Mouse (Mus musculus) MN1 (cell line): Measurements from ENCODE around the gene Mfsd2a.

Experiments used
- DNase-seq: peaks from one replicate; pipeline ENCODE4 v3.0.0-alpha.2; 2016; ENCODE audit warnings: low spot score

The Mfsd2a gene

DNA sequence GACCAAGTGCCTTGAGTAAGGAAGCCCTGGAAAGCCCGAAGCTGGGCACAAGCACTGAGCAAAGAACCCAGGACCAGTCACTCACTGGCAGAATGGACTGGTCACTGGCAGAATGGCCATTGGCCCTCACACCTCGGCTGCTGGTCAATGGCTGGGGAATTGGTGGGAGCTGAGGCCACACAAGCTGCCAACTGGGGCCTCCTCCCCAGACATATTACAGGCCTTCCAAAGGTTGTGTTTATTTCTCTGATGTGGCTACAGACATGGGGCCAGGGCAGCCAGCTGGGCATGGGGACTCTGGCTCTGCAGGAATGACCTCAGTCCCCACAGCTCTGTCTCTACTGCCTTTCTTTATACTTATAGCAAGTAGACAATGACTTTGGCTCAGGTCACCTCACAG is 17.9 kb upstream of the Mfsd2a start:
- no peak for DNase-seq

DNA sequence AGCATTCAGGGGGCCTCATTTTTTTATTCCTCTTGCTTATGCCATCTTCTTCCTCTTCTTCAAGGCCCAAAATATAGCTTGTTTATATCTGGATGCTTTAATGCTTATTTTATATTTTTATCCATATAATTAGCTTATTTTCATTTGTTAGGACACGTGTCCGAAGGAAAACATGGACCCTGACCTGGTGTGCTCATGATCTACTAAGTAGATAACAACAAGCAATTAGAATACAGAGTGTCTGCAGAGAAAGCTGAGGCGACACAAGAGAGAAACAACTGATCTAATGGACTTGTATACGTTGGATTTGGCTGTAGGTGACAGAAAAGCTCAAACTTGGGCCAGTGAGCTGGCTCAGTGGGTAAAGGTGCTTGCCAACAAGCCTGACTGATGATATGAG is 15.9 kb upstream of the Mfsd2a start:
- no peak for DNase-seq

DNA sequence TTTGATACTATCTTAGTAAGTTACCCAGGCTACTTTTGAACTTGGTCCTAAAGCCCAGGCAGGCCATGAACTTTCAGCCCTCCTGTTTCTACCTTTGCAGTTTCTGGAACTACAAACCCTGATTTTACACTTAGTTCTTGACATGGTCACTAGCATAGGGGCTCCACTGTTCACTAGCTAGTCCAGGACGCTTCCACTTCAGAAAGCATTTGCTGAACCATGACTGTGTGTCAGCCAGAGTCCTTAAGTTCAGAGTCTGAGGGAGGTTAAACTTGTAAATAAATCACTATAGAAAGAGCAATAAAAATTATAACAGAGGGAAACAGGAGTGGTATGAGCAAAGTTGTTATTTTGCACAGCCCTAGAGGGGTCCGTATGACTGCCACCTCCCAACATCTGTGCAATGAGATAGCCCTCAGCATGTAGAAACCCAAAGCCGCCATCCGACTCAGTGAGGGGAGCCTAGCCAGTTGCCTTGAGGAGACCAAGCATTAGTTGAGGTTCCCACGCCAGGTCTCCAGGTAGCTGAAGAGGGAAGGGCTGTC is 14.1 kb upstream of the Mfsd2a start:
- DNase-seq, result no peak

DNA sequence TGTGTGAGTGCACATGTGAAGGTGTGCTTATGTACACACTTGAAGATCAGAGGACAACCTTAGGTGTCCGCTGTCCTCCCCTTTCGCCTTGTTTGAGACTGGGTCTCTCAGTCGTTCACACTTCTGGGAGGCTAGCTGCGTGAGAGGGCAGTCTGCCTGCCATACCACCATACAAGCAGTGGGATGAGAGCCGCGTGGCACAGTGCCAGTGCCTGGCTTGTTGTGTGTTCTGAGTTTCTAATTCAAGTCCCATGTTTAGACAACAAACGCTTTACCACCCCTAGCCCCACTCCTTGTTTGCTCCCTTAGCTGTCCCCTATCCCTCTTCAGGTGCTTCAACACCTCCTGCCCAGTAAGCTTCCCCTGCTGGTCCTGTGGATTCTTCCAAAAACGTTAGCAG is 11.1 kb upstream of the Mfsd2a start:
- no peak for DNase-seq

DNA sequence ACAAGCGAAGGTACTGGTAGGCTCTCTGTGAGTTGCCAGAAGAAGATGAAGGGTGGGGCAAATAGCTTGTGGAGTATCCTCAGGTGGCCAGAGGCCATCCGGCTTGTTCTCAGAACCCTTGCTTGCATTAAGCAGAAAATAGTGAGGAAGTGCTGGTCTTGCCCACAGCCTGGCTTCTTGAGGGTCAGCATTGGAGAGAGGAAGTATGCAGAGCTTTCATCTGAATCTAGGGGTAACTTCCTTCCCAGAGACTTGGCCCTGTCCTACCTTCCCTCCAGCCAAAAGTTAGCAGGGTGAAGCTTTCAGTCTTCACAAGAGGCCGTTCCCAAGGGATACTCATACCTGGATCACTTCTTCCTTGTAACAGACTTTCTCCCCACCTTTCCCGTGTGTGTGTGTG is 10.7 kb upstream of the Mfsd2a start:
- no peak for DNase-seq

DNA sequence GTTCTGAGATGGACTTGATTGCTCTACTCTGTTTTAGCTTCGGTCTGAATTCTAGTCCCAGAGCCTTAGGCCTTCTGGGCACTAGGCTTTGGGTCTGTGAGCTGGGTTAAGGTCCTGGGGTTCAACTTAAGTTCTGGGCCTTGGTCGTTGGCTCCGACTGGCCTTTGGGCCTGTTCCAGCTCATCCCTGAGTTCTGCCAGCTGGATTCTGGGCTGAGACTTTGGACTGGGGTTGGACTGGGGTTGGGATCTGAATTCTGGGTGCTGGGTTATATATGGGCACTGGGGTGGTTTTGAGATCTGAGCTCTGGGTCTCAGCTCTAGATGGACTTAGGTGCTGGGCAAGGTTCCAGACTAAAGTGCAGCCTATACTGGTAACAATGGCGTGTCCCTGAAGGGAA is 10.2 kb upstream of the Mfsd2a start:
- no peak for DNase-seq

DNA sequence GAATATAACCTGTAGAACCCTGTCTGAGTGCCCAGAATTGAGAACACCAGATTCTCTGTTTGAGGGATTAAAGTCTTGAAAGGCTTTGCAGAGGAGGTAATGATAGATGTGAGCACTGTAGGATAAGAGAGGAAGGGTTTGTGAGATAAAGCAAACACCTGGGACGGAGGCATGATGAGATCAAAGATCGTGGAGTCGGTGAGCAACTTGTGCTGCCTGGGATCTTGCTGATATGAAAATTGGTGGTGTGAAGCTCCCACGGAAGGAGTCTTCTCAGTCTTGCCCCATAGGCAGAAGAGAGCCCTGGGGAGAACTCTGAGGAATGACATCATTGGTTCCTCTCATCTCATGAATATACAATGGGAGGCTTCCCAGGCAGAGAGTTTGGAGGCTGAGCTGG is 7.1 kb upstream of the Mfsd2a start:
- no peak for DNase-seq

DNA sequence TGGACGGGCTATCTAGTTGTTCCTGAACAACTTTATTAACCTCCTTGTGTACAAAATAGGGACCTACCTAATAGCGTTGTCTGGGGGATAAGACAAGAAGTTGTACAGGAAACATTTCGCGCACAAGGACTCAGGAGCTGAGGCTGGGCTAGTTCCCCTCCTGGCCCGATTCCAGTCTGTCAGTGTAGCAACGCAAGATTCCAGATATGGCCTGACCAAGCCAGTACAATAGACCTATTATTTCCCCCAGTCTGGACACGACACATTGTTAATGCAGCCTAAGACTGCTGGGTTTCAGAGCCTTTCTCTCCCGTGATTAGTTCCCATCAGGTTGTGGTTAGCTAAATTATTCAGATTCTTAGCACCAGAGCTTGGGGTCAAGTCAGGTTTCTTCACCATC is 1.8 kb upstream of the Mfsd2a start:
- DNase-seq, result peak; percentile 33

DNA sequence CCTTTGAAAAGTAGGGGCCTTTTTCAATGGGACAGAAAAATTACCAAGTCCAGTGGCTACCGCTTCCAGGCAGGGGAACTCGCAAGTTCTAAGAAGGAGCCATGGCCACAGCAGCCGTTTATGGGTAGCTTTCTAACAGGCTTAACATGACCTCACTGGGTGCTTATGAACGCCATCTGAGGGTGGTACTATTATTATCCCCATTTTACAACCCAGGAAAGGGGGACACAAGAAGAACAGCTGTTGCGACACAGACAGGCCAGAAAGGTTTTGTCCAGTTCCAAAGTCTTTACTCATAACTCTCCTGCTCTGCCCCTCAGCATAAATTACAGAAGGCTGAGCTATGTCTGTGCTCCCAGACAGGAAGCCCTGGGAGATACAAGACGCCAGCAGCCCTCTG is 601 bp upstream of the Mfsd2a start:
- DNase-seq, result no peak

DNA sequence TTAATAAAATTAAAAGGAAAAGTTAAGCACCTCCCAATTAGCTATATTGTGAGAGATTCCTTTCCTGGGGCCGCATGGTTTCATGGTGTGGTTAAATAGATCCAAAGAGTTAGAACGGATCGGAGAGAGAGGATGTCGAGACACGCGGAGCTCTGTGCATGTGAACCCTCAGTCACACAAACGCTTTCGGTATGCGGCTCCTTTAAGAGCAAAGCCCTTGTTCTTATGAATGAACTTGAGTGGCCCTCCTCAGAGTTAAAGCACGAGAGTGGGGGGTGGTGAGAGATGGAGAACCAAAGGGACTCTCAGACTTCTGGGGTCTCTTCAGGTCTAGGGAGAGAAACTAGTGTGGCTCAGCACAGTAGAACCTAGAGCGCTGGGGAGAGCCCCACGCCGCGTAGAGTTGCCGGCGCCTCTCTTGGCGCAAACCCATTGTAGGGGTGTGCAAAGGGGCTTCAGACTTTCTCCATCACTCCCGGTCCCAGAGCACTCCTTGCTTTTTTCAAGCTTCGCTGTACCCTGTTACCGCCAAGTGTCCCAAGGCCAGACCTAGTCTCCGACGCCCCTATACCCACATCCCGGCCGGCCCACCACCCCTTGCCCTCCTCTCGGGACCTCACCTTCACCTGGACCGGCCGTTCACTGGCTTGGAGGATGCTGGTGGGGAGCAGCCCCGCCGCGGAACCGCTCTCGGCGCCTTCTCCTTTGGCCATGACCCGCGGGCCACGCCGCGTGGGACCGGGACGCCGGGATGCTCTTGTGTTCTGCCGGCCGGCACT is 478 bp downstream of the Mfsd2a start:
- DNase-seq, result peak; percentile 33

DNA sequence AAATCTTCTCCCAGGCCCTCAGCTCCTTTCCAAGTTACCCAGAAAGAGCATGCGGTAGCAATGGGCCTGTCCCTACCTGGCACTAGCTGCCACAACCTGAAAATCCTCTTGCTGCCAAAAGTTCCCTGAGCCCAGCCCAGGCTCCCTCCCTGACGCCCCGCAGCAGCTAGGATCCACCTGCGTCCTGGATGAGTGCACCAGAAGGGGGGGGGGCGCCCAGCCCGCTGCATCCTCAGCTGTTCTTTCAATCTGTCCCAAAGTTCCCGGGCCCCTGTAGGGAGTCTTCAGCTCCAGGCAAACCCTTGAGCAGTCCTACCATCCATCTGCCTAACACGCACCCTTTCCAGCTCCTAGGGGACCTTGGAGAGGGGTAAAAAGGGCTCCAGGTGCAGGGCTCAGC is 1.2 kb downstream of the Mfsd2a start:
- no peak for DNase-seq

DNA sequence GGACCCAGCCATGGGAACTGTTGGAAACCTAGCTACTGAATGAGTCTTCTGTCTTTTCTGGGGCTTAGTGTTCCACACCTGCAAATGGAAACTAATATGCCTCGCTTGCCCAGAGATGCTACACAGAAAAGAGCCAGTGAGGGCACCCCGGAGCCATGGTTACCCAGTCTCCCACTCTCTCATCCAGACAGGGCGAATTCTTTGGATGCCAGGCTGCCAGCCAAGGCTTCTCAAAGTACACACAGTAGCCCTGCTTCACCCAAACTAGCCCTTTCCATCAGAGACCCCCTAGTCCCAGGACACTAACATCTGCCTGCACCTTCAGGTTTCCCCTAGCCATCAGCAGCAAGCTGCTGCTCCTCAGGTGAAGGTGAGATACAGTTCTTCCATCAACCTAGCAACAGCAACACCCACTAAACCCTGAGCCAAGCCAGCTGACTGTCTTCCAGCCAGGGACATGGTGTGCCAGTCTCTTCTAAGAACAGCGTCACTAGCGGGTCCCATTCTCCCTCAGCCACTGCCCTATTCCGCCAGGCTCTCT is 2.4 kb downstream of the Mfsd2a start:
- DNase-seq, result no peak

DNA sequence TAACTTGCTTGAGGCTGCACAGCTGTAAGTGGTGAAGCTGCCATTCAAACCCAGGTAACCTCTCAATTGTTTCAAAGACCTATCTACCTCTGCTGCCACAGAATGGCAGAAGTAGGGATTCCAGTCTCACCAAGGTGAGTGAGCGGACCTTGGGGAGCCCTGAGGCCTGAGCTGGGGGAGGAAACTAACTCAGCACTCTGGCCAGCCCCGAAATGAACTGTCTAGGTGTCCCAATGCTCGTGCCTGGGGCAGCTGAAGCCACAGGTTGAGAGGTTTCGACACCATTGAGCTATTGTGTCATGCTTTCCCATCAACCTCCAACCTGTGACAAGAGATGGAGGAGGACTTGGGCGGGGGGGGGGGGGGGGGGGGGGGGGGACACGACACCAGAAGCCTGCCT is 4.7 kb downstream of the Mfsd2a start:
- DNase-seq, result no peak

DNA sequence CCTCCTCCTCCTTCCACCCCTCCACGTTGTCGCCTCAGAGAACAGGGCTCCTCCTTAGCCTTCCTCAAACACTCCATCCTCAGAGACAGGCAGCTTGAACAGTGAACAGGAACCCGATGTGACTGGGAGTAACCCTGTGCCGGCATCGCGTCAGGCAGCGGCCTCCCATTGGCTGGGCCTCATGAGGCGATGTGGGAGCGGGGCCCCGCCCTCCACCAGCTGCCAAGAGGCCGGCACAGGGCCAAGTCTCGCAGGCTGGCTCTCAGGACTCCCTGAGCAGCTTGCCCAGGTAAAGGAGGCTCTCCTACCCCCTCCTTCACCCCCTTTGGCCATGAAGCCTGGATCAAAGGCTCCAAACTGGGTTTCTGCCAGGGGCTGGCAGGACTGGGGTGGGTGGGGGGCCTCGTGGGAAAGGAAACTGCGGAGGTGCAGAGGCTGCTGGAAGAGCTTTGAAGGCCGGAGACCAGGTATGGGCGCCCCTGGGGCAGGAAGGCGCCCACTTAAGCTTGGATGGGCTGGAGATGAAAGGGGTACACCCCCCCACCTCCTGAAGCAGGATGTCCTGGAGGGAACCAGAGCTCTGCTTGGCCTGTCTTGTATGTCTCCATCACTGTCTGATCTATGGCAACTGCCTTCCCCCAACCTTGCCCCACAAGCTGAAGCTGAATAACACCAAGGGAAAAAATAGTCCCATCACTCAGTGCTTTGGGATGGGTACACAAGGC is 5.4 kb downstream of the Mfsd2a start:
- DNase-seq, result peak; percentile 90

DNA sequence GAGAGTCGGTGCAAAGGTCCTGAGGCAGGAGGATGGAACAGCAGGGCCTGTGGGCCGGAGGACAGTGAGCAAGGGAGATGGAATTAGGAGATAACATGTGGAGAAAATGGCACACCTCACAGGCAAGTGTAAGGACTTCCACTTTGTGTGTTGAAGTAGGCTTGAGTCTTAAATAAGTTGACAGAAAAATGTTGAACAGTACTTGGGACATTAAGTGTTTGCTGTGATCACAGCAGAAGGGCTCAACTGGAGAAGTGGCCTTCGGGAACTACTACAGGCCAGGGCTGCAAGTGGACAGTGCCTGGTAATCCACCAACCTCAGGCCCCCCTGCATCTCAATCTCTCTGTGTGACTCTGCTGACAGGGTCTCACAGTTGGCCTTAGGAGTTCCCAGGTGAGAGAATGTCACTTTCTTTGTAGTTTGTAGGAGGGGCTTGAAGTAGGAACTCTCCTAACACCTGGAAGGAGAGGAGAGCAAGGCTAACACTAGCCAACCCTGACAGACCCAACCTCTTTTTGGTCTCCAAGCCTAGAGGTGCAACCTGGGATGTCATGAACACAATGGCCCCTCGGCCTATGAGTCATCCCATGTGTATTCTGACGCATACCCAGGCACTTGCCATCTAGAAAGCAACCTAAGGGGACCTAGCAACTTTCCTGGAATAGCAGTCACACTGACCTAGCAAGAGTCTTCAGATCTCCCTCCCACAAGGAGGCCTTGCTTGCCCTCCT is 6.1 kb downstream of the Mfsd2a start:
- DNase-seq, result no peak

DNA sequence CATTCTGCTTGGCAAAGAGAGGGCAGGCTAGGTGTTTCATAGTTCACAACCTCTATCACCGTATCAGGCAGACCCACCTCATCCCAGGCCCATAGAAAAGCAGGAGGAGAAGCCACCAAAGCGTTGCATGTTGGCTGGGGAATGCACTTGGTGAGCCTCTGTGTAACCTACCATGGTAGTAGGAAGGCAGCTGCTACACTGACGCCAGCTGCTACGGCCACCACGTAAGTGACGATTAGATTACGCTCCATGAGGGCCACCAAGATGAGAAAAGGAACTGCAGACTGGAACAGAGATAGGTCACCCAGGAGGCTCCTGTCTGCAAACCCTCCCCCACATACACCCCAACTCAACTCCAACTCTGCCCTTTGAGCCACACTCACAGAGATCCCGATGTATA is 11.9 kb downstream of the Mfsd2a start:
- no peak for DNase-seq

DNA sequence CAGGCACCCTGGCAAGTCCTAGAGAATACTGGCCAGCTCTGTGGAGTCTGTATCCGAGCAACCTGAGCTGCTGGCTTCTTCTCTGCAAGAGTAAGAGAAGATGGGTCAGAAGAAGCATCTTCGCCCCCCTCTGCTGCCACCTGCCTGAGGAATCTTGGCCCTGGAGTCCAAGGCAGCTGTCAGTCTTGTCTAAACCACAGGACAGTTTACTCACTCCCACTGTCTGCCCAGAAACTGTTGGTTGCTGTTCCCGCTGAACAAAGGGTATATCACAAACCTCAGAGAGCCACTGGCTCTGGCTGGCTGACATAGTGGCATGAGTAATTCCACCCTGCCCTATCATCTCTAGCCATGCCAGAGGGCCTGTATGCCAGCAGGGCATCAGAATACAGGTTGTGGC is 13.8 kb downstream of the Mfsd2a start:
- DNase-seq, result no peak

DNA sequence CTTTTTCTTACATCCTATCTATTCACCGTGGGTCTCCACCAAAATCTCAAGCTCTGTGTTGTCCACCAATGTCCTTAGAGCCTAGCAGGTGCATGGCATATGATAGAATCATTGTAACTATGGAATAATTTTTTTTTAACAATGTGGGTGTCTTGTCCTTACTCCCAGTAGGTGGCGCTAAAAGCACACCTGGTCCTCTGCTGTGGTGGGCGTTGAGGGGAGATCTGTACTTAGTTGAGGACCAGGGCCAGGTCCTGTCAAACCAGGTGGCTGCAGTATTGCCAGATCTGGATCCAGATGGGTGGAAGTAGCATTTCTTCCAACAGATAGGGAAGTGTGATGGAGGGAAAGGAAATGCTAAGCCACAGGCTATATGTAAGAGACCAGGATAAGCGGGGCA is 16.6 kb downstream of the Mfsd2a start:
- DNase-seq, result peak; percentile 33

DNA sequence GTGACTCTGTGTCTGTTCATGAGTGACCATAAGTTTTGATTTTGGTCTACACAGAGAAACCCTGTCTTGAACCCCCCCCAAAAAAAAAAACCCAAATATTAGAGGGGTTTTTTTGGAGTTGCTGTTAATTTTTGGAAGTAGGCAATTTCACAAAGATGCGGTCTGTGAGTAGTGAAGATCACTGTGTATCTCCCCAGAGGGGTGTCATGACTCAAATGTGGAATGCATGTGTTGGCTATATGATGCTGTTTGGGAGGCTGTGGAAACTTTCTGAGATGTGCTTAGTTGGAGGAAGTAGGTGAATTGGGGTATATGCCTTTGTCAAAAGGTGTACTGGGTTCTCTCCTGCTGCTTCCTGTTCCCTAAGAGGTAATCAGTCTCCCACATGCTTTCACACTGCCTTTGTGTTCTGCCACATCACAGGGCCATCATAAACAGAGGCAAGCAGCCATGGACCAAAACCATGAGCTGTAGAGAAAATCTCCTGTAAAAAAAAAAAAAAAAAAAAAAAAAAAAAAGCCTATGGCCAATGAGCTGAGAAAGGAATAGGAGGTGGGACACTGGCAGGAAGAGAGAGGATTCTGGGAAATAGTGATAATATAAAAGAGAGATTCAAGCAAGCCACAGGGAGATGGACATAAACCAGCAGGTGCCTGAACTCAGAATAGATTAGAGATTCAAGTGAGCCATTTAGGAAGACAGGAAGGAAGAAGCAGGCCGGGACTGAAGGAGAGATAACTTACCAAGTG is 21.8 kb downstream of the Mfsd2a start:
- DNase-seq, result no peak

DNA sequence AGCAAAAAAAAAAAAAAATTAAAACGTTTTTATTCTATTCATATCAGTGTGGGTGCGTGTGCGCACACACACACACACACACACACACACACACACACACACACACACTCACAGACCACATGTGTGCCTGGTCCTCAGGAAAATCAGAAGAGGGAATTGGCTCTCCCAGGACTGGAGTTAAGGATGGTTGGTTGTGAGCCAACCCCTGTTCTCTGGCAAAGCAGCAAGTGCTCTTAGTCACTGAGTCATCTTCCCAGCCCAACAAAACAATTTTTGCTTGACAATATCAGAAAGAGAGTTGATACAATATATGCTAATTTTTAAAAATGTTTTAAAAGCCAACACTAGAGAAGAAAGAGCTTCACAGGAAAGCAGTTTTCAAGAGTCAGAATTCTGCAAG is 23.5 kb downstream of the Mfsd2a start:
- DNase-seq, result no peak

DNA sequence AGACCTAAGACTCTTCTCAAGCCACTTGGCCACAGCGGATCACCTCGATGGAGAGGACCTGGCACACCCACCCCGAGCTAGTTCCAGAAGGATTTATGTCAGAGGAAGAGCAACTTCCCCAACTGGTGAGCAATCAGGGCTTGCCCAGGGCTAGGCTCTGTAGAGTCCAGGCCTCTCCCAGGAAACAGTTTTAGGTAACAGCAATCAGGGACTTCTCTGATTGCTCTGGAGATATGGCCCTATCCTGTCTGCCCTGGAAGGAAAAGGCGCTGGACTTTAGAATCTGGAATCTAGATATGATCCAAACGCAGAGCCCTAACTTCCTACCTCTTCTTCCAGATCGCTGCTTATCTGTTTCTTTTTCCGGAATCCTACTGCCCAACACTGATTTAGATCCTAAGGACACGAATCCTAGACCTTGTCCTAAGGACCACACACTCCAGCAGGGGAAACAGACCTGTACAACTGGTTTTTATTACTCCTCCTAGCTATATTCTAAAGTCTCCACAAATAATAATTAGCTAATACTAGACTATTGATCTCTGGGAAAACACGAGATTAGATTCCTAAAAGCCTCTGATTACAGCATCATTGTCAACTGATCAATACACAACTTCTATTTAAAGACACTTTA is 25.4 kb downstream of the Mfsd2a start:
- no peak for DNase-seq
